Mouse (Mus musculus) neural tube, embryonic 15.5 days (tissue): ENCODE data around the gene Hoxd11. TPM values are rescaled to one million over a fixed set of nuclear protein-coding genes. Genes with fewer than 3 reads are reported as not detected.

ENCODE experiments used
- ATAC-seq: fragments of 200-750 bp; cut with Nextera tagmentation; 2 replicates; pipeline ENCODE4 v1.8.0; 2017; ENCODE audit warnings: mild to moderate bottlenecking, moderate TSS enrichment, moderate library complexity; ENCODE audit not compliant: low FRiP score
- H3K27ac ChIP-seq: fragments of 300-500 bp; sonication (generic); replicated peaks from 2 replicates; pipeline ENCODE4 v1.5.1; 2015; ENCODE audit warnings: mild to moderate bottlenecking, inconsistent platforms
- H3K27me3 ChIP-seq: fragments of 300-500 bp; sonication (generic); replicated peaks from 2 replicates; pipeline ENCODE4 v1.6.1; 2015; ENCODE audit warnings: inconsistent platforms
- H3K36me3 ChIP-seq: fragments of 300-500 bp; sonication (generic); 2 replicates; pipeline ENCODE4 v1.6.1; 2015; ENCODE audit warnings: inconsistent platforms
- H3K4me1 ChIP-seq: fragments of 300-500 bp; sonication (generic); 2 replicates; pipeline ENCODE4 v1.6.1; 2015; ENCODE audit warnings: inconsistent platforms
- H3K4me2 ChIP-seq: fragments of 300-500 bp; sonication (generic); 2 replicates; pipeline ENCODE4 v1.6.1; 2015; ENCODE audit warnings: inconsistent platforms, mild to moderate bottlenecking, moderate library complexity
- H3K4me3 ChIP-seq: fragments of 300-500 bp; sonication (generic); replicated peaks from 2 replicates; pipeline ENCODE4 v1.5.1; 2015; ENCODE audit warnings: mild to moderate bottlenecking, inconsistent platforms
- H3K9ac ChIP-seq: fragments of 300-500 bp; sonication (generic); replicated peaks from 2 replicates; pipeline ENCODE4 v1.6.1; 2015; ENCODE audit warnings: mild to moderate bottlenecking, inconsistent platforms
- H3K9me3 ChIP-seq: fragments of 300-500 bp; sonication (generic); replicated peaks from 2 replicates; pipeline ENCODE4 v1.6.1; 2016; ENCODE audit warnings: inconsistent platforms
- WGBS: fragments of 180-500 bp; shearing (Covaris S2); methylation state at CpG from one replicate; pipeline ENCODE4 v1.1.7; 2015; ENCODE audit warnings: mixed read lengths; 5-methylcytosine and 5-hydroxymethylcytosine counted together
- polyA plus RNA-seq: library from polyadenylated mRNA; unstranded; fragments of >200 nt; fragmentation: Nextera tagmentation; extraction: Ambion mirVana; gene quantifications from 2 replicates; pipeline ENCODE4 v1.2.1, GENCODE M21; 2015

The Hoxd11 gene
- polyA plus RNA-seq, 1 experiment from 2014 or later: 4.1 TPM

DNA sequence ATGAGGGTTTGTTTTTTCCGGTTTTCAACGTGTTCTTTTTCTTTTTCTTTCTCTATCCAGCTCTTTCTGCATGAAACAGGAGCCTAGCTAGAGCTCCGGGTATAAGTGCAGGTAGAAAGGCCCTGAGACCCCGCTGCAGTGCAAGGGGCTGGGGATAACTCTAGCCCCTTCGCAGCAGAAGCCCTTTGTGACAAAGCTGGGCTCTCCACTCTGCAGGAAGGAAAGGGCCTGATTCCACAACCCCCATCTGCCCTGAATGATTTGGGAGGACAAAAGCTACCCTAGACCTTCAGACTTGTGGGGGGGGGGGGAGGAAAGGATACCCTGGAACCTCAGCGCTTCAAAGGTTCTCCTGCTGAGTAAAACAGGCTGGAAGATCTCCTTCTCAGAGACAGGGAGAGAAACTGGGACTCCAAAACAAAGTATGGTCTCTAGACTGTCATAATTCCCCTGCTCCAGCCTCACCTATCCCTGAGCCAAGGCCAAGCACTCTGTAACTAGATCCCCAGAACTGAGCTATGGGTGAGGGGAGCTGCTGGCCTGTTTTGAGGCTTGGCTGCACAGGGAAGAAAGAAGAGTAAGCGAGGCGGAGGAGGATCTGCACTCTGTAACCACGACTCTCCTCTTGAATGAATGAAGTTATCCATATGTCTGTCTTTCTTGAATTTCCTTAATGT, 2.8 kb upstream of the Hoxd11 start:
- Histone ChIP-seq H3K4me1 (peaks cover 16% of the 10 kb centered on the region), H3K36me3 (no peaks in the 10 kb centered on the region), H3K27me3 (peaks cover 99% of the 10 kb centered on the region), H3K9me3 (no peaks in the 10 kb centered on the region), H3K9ac (no peak overlapping the region), H3K27ac (no peak overlapping the region), H3K4me2 (no peak overlapping the region), H3K4me3 (no peak overlapping the region)
- no peak for ATAC-seq
- WGBS: 11% methylated on average over 9 of the region's 9 CpGs

DNA sequence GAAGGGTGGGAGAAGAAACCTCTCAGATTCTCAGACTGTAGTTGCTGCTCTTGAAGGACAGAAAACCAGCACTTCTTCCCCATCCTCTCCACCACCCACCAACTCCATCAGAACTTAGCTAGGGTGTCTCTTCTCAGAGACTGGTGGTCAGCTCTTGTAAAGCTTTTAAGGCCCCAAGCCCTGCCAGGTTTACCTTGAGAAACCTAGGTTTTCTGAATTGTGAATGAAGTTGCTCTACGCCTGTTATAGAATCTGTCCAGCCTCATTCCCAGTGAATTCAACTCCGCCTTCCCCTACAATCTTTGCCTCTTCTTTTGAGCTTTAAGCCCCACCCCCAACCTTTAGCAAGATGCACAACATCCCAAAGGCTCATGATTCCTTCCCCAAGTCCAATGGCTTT, 2.3 kb upstream of the Hoxd11 start:
- Histone ChIP-seq H3K27ac (no peak overlapping the region), H3K4me3 (no peak overlapping the region), H3K27me3 (peaks cover 99% of the 10 kb centered on the region), H3K4me2 (no peak overlapping the region), H3K36me3 (no peaks in the 10 kb centered on the region), H3K4me1 (peaks cover 21% of the 10 kb centered on the region), H3K9me3 (no peaks in the 10 kb centered on the region), H3K9ac (no peak overlapping the region)
- 21% methylated on average over 2 of the region's 2 CpGs for WGBS
- ATAC-seq: no peak

DNA sequence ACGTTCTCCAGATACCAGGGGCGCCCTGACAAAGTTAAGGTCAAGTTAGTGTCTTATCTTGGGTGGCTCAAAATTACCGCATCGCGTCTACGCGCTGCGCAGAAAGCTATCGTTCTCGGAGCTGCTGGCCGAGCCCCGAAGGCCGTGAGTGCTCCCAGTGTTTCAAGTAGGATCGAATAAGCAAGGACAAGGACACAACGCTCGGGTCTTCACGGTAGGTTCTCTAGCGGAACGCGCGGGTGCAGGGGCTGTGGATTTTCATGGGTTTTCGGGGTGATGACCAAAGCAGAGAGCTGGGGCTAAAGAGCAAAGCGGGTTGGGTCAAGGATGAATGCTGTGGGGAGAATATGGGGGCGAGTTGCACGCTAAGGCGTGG, 227 bp downstream of the Hoxd11 start:
- Histone ChIP-seq H3K4me2 (peak overlapping the region; percentile 53), H3K4me3 (peak overlapping the region; percentile 46), H3K4me1 (peaks cover 21% of the 10 kb centered on the region), H3K36me3 (no peaks in the 10 kb centered on the region), H3K9ac (0 out of 2 replicates have a peak overlapping the region, but pooled peaks have one; percentile 15), H3K9me3 (no peaks in the 10 kb centered on the region), H3K27me3 (peaks cover 88% of the 10 kb centered on the region), H3K27ac (peak overlapping the region; percentile 81)
- ATAC-seq: no peak
- WGBS: 1% methylated on average over 26 of the region's 26 CpGs

DNA sequence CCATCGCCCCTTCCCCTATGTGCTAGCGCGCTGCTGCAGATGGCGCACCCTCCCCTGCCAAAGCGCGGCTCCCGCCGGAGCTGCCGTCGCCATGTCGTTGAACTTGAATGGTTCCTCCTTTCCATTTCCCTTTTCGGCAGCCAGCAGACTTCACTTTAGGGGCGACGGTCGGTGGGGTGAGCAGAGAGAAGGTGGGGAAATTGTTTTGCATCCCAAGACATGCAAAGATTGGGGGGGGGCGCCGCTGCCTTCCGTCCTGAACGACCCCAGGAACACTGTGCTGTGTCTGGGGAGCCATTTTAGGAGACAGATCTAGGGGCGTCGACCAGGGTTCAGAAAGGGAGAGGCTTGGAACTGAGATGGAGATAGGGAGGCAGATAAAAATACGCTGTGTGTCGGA, 623 bp downstream of the Hoxd11 start:
- WGBS: under 1% methylated on average over 23 of the region's 23 CpGs
- Histone ChIP-seq H3K9ac (0 out of 2 replicates have a peak overlapping the region, but pooled peaks have one; percentile 15), H3K4me1 (peaks cover 21% of the 10 kb centered on the region), H3K4me2 (peak overlapping the region; percentile 53), H3K27me3 (peaks cover 87% of the 10 kb centered on the region), H3K36me3 (no peaks in the 10 kb centered on the region), H3K27ac (peak overlapping the region; percentile 81), H3K4me3 (peak overlapping the region; percentile 46), H3K9me3 (no peaks in the 10 kb centered on the region)
- ATAC-seq: no peak

DNA sequence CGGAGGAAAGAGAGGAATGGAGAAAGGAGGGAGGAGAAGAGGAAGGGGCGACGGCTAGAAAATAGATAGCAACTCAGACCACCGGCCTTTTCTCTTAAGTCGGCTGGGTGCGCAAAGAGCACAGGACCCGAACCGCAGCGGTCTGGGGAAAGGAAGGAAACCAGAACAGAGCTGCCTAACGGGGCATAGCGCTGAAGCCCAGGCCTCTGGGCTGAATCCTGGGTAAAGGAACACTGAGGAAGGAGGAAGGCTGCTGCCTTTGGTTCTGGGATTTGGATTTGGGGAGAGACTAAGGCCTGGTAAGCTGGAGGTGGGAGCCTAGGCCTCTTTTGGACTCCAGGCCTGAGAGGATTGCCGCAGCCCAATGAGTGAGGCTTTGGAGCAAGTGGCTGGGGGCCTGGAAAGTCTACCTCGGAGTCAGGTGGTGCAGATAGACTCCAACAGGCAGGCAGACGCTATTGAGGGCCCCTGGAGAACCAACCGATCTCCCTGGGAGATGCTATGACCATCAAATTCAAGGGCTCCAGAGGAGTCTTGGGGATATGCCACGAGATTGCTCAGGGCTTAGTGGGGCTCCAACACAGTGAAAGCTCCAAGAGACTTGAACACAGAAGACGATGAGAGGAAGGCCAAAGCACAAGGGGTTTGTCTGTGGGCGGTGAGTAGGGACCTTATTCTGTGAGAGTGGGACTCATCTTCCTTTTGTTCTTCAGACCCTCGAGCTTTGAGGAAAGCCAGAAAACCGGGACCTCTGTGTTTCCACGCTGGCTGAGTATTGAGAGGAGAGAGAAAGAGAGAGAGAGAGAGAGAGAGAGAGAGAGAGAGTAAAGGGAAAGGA, 1.4 kb downstream of the Hoxd11 start:
- no peak for ATAC-seq
- Histone ChIP-seq H3K4me3 (peak overlapping the region; percentile 46), H3K4me1 (peaks cover 14% of the 10 kb centered on the region), H3K9me3 (no peaks in the 10 kb centered on the region), H3K27ac (peak overlapping the region; percentile 81), H3K9ac (peak overlapping the region; percentile 47; the same call in 1 of the 2 replicates), H3K36me3 (no peaks in the 10 kb centered on the region), H3K4me2 (peak overlapping the region; percentile 53), H3K27me3 (peaks cover 85% of the 10 kb centered on the region)
- 4% methylated on average over 21 of the region's 21 CpGs for WGBS

DNA sequence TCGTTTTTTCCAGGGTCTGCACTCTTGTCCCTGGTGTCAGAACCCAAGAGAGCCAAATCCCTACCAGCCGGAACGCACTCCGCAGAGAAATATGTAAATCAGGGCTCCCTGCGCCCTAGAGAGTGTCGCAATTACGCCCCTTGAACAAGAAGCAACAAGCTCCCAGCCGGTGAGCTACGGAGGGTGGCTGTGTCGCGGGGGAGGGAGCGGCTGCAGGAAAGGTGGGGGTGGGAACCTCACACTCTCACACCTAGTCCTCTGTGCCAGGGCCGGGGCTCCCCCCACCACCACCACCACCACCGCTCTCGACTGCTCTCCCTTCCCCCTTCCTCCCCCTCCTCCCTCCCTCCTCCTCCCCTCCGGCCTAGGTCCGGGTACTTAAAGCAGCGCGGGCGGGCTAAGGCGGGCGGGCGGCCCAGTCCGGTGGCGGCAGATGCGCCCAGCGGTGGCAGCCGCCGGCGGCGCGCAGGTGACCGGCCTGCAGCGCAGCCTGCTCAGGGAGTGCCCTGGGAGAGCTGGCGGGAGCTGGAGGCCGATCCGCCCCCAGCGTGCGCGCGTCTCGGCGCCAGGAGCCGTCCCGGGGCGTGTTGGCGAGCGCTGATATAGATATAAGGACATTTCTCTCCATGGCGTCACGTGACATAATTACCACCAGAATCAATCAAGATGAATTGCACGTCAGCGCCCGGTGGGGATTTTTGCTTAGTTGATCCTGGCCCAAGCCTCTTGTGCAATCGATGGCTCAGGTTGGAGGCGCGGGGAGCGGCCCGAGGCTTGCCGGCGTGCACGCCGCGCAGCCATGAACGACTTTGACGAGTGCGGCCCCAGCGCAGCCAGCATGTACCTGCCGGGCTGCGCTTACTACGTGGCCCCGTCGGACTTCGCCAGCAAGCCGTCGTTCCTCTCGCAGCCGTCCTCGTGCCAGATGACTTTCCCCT, 2.5 kb downstream of the Hoxd11 start:
- peak overlapping the region; percentile 81 for H3K27ac ChIP-seq
- WGBS: under 1% methylated on average over 73 of the region's 78 CpGs
- peaks cover 14% of the 10 kb centered on the region for H3K4me1 ChIP-seq
- peak; percentile 48 for ATAC-seq
- peaks cover 77% of the 10 kb centered on the region for H3K27me3 ChIP-seq
- H3K9ac ChIP-seq: peak overlapping the region; percentile 47
- H3K4me2 ChIP-seq: peak overlapping the region; percentile 53
- peak overlapping the region; percentile 46 for H3K4me3 ChIP-seq
- no peaks in the 10 kb centered on the region for H3K9me3 ChIP-seq
- no peaks in the 10 kb centered on the region for H3K36me3 ChIP-seq

DNA sequence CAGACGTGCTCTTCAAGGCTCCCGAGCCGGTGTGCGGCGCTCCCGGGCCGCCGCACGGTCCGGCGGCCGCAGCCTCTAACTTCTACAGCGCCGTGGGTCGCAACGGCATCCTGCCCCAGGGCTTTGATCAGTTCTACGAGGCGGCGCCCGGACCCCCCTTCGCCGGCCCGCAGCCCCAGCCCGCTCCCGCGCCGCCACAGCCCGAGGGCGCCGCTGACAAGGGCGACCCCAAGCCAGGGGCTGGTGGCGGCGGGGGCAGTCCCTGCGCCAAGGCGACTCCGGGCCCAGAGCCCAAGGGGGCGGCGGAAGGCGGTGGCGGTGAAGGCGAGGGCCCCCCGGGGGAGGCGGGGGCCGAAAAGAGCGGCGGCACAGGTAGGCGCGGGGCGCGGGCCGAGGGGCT, 3.4 kb downstream of the Hoxd11 start:
- Histone ChIP-seq H3K4me2 (peak overlapping the region; percentile 53), H3K27me3 (peaks cover 74% of the 10 kb centered on the region), H3K4me3 (peak overlapping the region; percentile 46), H3K4me1 (peaks cover 14% of the 10 kb centered on the region), H3K36me3 (no peaks in the 10 kb centered on the region), H3K9me3 (no peaks in the 10 kb centered on the region), H3K27ac (peak overlapping the region; percentile 81), H3K9ac (peak overlapping the region; percentile 47)
- WGBS: under 1% methylated on average over 45 of the region's 51 CpGs
- ATAC-seq: no peak

DNA sequence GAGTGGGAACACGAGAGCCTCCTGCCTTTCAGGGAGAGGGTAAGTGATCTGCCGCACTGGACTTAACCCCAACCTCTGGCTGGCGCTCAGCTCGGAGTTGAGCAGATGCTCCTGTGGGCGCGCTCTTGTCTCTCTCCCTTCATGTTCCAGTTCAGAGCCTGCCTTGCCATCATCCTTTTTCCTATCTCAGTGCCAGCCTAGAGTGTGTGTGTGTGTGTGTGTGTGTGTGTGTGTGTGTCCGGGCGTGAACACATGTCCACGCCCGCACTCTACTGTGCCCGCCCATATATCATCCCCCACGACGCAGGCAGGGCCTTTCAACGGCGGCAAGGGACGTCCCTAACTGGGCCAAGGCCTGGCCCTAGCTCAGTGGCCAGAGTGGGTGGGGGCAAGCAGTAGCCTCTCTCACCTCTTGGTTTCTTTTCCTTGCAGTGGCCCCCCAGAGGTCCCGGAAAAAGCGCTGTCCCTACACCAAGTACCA, 4.2 kb downstream of the Hoxd11 start:
- Histone ChIP-seq H3K27me3 (peaks cover 69% of the 10 kb centered on the region), H3K9me3 (no peaks in the 10 kb centered on the region), H3K4me1 (peaks cover 14% of the 10 kb centered on the region), H3K9ac (0 out of 2 replicates have a peak overlapping the region, but pooled peaks have one; percentile 26), H3K4me2 (peak overlapping the region; percentile 53), H3K27ac (peak overlapping the region; percentile 81), H3K36me3 (no peaks in the 10 kb centered on the region), H3K4me3 (peak overlapping the region; percentile 46)
- no peak for ATAC-seq
- WGBS: 2% methylated on average over 18 of the region's 18 CpGs

DNA sequence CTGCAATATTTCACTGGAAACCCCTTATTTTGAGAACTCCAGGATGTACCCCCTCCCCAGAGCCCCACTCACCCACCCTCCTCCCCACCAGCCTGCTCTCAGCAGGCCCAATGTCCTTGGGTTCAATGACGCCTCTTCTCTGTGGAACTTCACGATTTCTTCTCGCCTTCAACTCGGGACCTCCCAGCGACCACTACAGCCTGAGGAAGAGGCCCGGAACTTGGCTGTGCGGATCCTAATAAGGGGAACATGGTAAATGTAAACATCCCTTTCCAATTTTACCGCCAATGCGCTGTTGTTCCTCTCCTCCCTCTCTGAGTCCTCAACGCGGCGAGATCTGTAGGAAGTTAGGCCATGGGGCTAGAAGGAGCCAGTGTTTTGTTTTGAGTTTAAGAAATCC, 4.7 kb downstream of the Hoxd11 start:
- H3K27ac ChIP-seq: peak overlapping the region; percentile 81; the same call in 1 of the 2 replicates
- H3K9ac ChIP-seq: 0 out of 2 replicates have a peak overlapping the region, but pooled peaks have one; percentile 26
- WGBS: 8% methylated on average over 12 of the region's 12 CpGs
- H3K36me3 ChIP-seq: no peaks in the 10 kb centered on the region
- ATAC-seq: no peak
- H3K27me3 ChIP-seq: peaks cover 65% of the 10 kb centered on the region
- peak overlapping the region; percentile 53 for H3K4me2 ChIP-seq
- no peaks in the 10 kb centered on the region for H3K9me3 ChIP-seq
- H3K4me1 ChIP-seq: peaks cover 14% of the 10 kb centered on the region
- H3K4me3 ChIP-seq: peak overlapping the region; percentile 46

DNA sequence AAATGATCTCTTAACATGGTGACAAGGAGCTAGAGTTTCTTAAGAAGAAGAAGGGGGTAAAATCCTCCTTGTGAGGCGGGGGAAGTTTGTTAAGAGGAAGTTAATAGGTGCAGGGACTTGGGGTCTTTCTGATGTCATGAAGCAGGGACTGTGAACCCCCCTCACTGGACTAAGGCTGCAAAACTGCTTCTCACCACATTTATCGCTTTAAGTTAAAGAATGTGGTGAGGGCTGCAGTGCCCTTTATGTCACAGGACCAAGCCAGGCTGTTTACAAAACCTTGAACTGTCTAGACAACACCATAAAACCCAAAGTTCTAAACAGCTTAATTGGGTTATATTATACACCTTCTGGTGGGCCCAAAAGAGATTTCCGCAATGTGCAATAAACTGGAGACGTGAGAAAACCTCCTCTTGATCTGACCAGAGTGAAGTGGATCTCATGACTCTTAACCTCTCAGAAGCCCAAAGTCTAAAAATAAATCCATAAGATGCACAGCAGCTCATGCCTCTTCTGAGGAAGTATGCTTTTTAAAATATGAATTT, 5.8 kb downstream of the Hoxd11 start:
- H3K4me2 ChIP-seq: peak overlapping the region; percentile 53

More for the DNA sequence above, 5.8 kb downstream of the Hoxd11 start:
- Histone ChIP-seq H3K9ac (no peak overlapping the region), H3K4me3 (peak overlapping the region; percentile 15), H3K4me1 (peaks cover 14% of the 10 kb centered on the region), H3K27ac (no peak overlapping the region), H3K9me3 (no peaks in the 10 kb centered on the region), H3K36me3 (no peaks in the 10 kb centered on the region), H3K27me3 (peaks cover 58% of the 10 kb centered on the region)
- 11% methylated on average over 4 of the region's 4 CpGs for WGBS
- no peak for ATAC-seq
